Mouse (Mus musculus): ENCODE measurements at regions not wholly inside any gene's neighbourhood (a gene's known extent, or its start where the extent isn't known, plus 50 kb on each side); places are given as distances from the start of the nearest gene placed in this dataset.

GRCm38 (mm10) chr5:69678268-69678667 is 86.1 kb upstream of the Gnpda2 start:
- DNase-seq (ENCODE audit: low spot score in 2 of 2), result no peak

- no peak for DNase-seq (ENCODE audit: low spot score in 2 of 2)
These were observed 73.4 kb upstream of the Gnpda2 start for GRCm38 (mm10) chr5:69665555-69665954.

- DNase-seq (ENCODE audit: low spot score in 2 of 2), result no peak
These were observed 71.8 kb upstream of the Gnpda2 start for GRCm38 (mm10) chr5:69663961-69664360.
